ENCODE assay signal across 8 mouse cellular contexts in the genomic region with DNA sequence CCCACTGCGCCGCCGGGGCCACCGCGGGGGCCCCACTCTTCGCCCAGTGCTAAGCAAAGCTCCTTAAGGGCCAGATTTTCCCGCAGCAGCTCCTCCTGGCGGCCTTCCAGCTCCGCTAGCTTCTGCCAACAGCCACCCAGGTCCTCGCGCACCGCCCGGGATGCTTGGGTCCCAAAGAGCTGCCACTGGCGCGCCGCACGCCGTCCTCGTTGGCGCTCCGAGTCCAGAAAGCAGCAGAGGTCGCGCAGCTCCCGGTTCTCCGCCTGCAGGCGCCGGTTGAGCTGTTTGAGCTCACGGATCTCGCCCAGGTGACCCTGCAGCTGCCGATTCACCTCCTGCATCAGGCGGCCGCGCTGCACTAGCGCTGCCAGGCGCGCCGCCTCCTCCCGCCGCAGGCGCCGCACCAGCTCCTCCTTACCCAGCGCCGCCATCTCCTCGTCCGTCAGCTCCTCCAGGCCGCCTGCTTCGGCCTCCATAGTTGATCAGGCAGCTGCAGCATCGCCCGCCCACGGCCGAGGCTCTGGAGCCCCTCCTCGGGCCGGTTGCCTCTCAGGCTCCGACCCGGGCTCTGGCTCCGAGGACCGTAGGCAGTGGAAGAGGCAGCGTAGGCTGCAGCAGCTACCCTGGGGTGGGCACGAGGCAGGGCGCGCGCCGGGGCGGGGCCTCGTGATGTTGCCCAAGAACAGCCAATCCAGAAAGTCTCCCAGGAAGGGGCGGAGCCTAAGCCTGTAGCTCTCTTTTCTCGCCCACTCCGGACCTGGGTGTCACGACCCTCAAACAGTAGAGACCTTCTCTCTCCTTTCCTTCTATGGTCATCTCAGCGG. TPM values are rescaled to one million over a fixed set of nuclear protein-coding genes. Genes with fewer than 3 reads are reported as not detected.
DNase-seq lines count a peak whose midpoint lies in the region; ATAC-seq and TF ChIP-seq lines count a peak whose summit lies in the region.

No protein-coding gene starts in this region.

- no peak for TF ChIP-seq CTCF in cortical plate, adult 2 months (IDR thresholded peaks at IDR 0.05; ENCODE audit: extremely low read depth, insufficient read depth, low read length)

- ATAC-seq in activated CD4-positive, CD25-positive, alpha-beta regulatory T cell, adult 4 months, result peak; percentile 77
- ATAC-seq in inflammation-experienced regulatory T-cells, adult 6 months, result peak; percentile 90
- peak; percentile 89 for ATAC-seq in megakaryocyte-erythroid progenitor cell, adult 5-6 weeks (replicated peaks; ENCODE audit: low FRiP score, low TSS enrichment, poor library complexity, severe bottlenecking)

- intact Hi-C loops in left cerebral cortex, postnatal 10 days (cut with DNase I), result no loop called here

- TF ChIP-seq POLR2A in cortical plate, adult 2 months (IDR thresholded peaks at IDR 0.05; ENCODE audit: extremely low read depth, insufficient read depth, low read length), result peak; percentile 91

- peak overlapping the region; percentile 98 for H3K27ac ChIP-seq in cortical plate, adult 2 months (ENCODE audit: insufficient read depth, low read length)

- peaks cover 8% of the 10 kb centered on the region for H3K4me1 ChIP-seq in cortical plate, adult 2 months (ENCODE audit: control insufficient read depth, insufficient read depth, low read length)

- peak; percentile 94 for DNase-seq in gastrocnemius, postnatal 10 days
- peak; percentile 93 to 99 for DNase-seq in left cerebral cortex, postnatal 10 days (ENCODE audit: extremely low spot score in 1 of 2, low spot score in 2 of 2)
- peak; percentile 96 for DNase-seq in right cerebral cortex, postnatal 25 days
- peak; percentile 93 for DNase-seq in urinary bladder, postnatal 4 days (ENCODE audit: low spot score in 2 of 2)

- H3K4me3 ChIP-seq in cortical plate, adult 2 months (ENCODE audit: insufficient read depth, low read length), result peak overlapping the region; percentile 81

RNA-seq across cellular contexts. Expression of a gene that starts 0.6 kb away (rescaled TPM):
- 1 to 10 TPM; 1.1 to 1.2 TPM for polyA plus RNA-seq in activated CD4-positive, CD25-positive, alpha-beta regulatory T cell, adult 4 months (2017; shearing (Covaris generic))
- 23.8 and 24.5 TPM in 2 replicates for polyA plus RNA-seq in cortical plate, adult 2 months (2012; rRNA removed)
- total RNA-seq in gastrocnemius, postnatal 10 days (2021), result 1 to 10 TPM; 8.2 to 9.1 TPM
- under 1 TPM; 0.47 to 0.74 (median 0.65) TPM for polyA plus RNA-seq in inflammation-experienced regulatory T-cells, adult 6 months (2017; shearing (Covaris generic))
- total RNA-seq in left cerebral cortex, postnatal 10 days (2021), result 10 to 100 TPM; 21.9 to 24.0 TPM
- total RNA-seq in megakaryocyte-erythroid progenitor cell, adult 5-6 weeks (2014; fragmentation: Nextera tagmentation), result 2.6 and 2.9 TPM in 2 replicates
- total RNA-seq in megakaryocyte-erythroid progenitor cell, adult 5-6 weeks (2017), result 2.1 and 2.5 TPM in 2 replicates

RNA-seq across cellular contexts. Expression of a gene that starts 3.3 kb away (rescaled TPM):
- 10 to 100 TPM; 65.0 to 84.0 TPM for polyA plus RNA-seq in activated CD4-positive, CD25-positive, alpha-beta regulatory T cell, adult 4 months (2017; shearing (Covaris generic))
- 129 and 131 TPM in 2 replicates for polyA plus RNA-seq in cortical plate, adult 2 months (2012; rRNA removed)
- total RNA-seq in gastrocnemius, postnatal 10 days (2021), result 10 to 100 TPM; 53.2 to 54.6 TPM
- 100 to 1,000 TPM in 2 of 3 experiments, 10 to 100 TPM in 1; 64.2 to 112 (median 105) TPM for polyA plus RNA-seq in inflammation-experienced regulatory T-cells, adult 6 months (2017; shearing (Covaris generic))
- total RNA-seq in left cerebral cortex, postnatal 10 days (2021), result 10 to 100 TPM; 89.9 to 90.4 TPM
- total RNA-seq in megakaryocyte-erythroid progenitor cell, adult 5-6 weeks (2014; fragmentation: Nextera tagmentation), result 54.4 and 96.5 TPM in 2 replicates
- 40.7 and 51.8 TPM in 2 replicates for total RNA-seq in megakaryocyte-erythroid progenitor cell, adult 5-6 weeks (2017)

RNA-seq across cellular contexts. Expression of a gene that starts 9.8 kb away (rescaled TPM):
- not detected for polyA plus RNA-seq in activated CD4-positive, CD25-positive, alpha-beta regulatory T cell, adult 4 months (2017; shearing (Covaris generic))
- 0.21 TPM in 1 of 2 replicates, not detected in the other for polyA plus RNA-seq in cortical plate, adult 2 months (2012; rRNA removed)
- total RNA-seq in gastrocnemius, postnatal 10 days (2021), result not detected
- polyA plus RNA-seq in inflammation-experienced regulatory T-cells, adult 6 months (2017; shearing (Covaris generic)), result not detected
- not detected for total RNA-seq in left cerebral cortex, postnatal 10 days (2021)
- total RNA-seq in megakaryocyte-erythroid progenitor cell, adult 5-6 weeks (2014; fragmentation: Nextera tagmentation), result 0.66 and 1.1 TPM in 2 replicates
- total RNA-seq in megakaryocyte-erythroid progenitor cell, adult 5-6 weeks (2017), result 0.30 and 1.9 TPM in 2 replicates

RNA-seq across cellular contexts. Expression of a gene that starts 11.2 kb away (rescaled TPM):
- polyA plus RNA-seq in activated CD4-positive, CD25-positive, alpha-beta regulatory T cell, adult 4 months (2017; shearing (Covaris generic)), result 100 to 1,000 TPM; 175 to 215 TPM
- polyA plus RNA-seq in cortical plate, adult 2 months (2012; rRNA removed), result 0.27 and 0.53 TPM in 2 replicates
- under 1 TPM in 1 of 2 experiments, not detected in 1; 0.50 TPM for total RNA-seq in gastrocnemius, postnatal 10 days (2021)
- polyA plus RNA-seq in inflammation-experienced regulatory T-cells, adult 6 months (2017; shearing (Covaris generic)), result 100 to 1,000 TPM; 168 to 249 (median 216) TPM
- 1 to 10 TPM; 2.5 to 4.9 TPM for total RNA-seq in left cerebral cortex, postnatal 10 days (2021)
- total RNA-seq in megakaryocyte-erythroid progenitor cell, adult 5-6 weeks (2014; fragmentation: Nextera tagmentation), result 4.9 and 10.5 TPM in 2 replicates
- total RNA-seq in megakaryocyte-erythroid progenitor cell, adult 5-6 weeks (2017), result 0.53 and 8.4 TPM in 2 replicates

RNA-seq across cellular contexts. Expression of a gene that starts 16.6 kb away (rescaled TPM):
- 1 to 10 TPM; 1.5 to 1.9 TPM for polyA plus RNA-seq in activated CD4-positive, CD25-positive, alpha-beta regulatory T cell, adult 4 months (2017; shearing (Covaris generic))
- 24.5 and 27.1 TPM in 2 replicates for polyA plus RNA-seq in cortical plate, adult 2 months (2012; rRNA removed)
- total RNA-seq in gastrocnemius, postnatal 10 days (2021), result 10 to 100 TPM; 29.9 to 42.9 TPM
- polyA plus RNA-seq in inflammation-experienced regulatory T-cells, adult 6 months (2017; shearing (Covaris generic)), result 1 to 10 TPM; 2.9 to 4.3 (median 3.8) TPM
- total RNA-seq in left cerebral cortex, postnatal 10 days (2021), result 10 to 100 TPM; 18.3 to 18.6 TPM
- total RNA-seq in megakaryocyte-erythroid progenitor cell, adult 5-6 weeks (2014; fragmentation: Nextera tagmentation), result 2.3 TPM in 1 of 2 replicates, not detected in the other
- not detected in 2 replicates for total RNA-seq in megakaryocyte-erythroid progenitor cell, adult 5-6 weeks (2017)

Comparison
In these comparisons a context has a peak if more than half of its experiments do, and no peak if none do; other contexts are left out.
1. Peak in every context shown above with its lines: DNase-seq, ATAC-seq, H3K4me3 ChIP-seq and H3K27ac ChIP-seq.